Mouse (Mus musculus): ENCODE results near the gene Ssu2.

Ssu2 gene

DNA sequence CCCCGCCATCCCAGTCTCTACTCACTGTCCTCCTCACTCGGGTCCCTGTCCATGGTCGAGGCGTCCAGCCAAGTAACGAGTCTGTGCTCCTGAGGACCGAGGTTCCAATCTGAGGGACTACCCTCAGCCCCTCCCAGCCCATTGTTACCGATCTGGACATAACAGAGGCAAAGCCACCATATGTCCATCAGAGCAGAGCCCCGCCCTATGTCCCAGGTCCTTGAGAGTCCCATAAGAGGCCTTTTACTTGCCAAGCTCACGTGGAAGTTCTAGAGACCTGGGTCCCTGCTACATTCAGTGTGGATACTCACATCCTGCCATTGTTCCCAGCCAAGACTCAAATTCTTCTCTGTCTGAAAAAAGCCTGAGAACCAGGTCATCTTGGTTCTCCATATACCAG lies at the start of gene Ssu2:
Gene Ssu2, minus strand, starts transcription at position 77 of the 400 bp plus-strand sequence.
- DNase-seq (ENCODE audit: low spot score) = no peak

DNA sequence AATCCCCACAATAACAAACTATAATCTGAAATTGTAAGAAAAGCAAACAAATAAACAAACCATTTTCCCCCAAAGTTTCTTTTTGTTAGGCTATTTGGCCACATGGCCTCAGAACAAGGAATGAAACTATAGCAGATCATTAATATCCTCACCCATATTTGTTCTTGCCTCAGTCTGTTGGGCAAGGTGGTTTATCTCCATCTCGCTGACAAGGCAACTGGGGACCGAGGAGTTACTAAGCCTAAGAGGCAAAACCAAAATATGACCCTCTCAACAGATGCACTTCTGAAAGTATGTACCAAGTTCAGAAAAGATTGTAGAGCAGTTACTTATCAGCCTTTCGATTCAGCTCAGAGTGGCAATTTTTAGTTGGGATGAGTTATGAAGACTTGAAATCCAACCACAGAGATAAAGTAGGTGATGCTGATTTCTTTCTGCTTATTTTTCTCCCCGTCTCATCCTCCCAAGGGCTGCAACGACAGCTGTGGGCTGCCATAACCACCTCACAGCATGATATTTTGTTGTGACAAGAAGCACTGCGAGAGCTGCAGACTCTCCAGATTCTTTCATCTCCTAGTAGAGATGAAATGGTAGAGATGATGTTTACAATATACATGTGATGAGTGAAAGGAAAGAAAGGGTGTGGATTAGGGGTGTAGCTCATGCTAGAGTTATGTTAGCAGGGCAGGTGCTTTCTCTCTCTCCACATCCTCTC lies 38.4 kb upstream of the Ssu2 start:
- no peak for DNase-seq (ENCODE audit: low spot score)

DNA sequence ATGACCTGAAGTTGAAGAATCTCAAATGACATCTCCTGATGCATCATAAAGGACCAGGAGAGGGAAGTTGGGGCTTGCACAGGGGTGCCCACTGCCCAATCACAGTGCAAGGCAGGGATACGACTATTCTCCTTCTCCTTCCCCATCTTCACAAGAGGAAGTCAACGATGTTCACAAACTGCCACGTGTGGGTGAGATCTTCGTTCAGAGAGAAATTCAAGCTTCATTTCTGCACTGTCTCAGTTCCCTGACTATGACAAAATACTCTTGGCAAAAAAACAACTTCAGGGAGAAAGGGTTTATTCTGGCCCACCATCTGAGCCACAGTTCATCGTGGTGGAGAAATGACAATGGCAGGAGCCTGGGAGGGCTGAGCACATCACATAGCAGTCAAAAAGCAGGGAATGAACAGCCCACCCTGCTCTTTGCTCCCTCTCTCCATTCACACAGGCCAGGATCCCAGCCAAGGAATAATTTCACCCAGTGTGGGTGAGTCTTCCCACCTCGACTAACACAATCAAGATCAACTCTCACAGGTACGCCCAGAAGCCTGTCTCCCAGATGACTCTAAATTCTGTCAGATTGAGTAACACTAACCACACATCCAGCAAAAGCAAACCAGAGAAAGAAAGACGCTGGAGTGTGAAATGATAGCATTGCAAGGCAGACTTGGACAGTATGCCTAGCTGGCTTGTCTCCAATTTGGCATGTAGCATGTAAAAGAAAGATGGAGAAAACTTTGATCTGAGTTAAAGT lies 36.1 kb upstream of the Ssu2 start:
- no peak for DNase-seq (ENCODE audit: low spot score)

DNA sequence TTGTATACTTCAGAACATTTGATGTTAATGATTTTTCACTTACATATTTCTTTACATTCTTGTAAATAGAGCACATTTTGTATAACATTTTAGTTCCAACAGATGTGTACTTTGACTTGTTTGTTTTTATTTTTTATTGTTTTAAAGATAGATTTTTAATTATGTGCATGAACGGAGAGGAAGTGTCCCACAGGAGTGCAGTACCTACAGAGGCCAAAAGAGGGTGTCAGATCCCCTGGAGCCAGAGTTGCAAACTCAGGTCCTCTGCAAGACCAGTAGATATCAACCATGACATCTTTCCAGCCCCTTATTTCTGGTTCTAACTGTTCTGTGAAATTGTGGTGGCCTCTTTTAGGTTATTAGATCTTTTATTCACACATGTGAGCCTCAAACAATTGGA lies 33.1 kb upstream of the Ssu2 start:
- no peak for DNase-seq (ENCODE audit: low spot score)

DNA sequence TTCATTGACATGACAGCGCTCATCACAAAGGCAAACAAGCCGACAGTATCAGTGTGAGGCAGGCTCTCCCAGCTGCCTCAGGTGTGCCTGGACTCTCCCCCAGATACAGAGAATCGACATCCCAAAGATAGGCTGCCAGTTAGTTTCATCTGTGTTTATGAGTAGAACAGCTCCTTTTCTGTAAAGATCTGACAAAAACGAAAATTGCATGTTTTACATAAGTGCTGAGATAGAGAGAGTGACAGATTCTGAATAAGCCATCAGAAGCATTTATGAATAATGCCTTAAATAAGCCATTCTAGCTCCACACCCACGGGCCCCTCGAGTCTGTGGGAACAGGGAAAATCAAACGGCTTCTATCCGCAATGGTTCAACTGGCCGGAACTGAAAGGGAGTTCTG lies 31.5 kb upstream of the Ssu2 start:
- no peak for DNase-seq (ENCODE audit: low spot score)

DNA sequence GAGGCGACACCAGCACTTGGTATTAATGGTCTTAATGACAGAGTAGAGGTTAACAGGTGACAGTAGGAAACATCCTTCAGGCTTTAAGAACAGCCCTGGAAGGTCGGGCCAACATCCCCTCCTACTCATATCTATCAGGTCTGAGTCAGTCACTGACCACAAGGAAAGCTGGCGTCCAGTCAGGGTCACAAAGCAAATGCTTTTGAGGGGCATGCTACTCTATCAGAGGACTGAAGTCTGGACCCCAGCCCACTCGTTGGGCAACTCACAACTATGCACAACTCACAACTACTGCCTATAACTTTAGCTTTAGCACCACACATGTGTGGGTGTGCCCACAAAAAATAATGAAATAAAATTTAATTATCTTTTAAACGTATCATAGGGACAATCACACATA lies 16.3 kb upstream of the Ssu2 start:
- DNase-seq (ENCODE audit: low spot score) = no peak

DNA sequence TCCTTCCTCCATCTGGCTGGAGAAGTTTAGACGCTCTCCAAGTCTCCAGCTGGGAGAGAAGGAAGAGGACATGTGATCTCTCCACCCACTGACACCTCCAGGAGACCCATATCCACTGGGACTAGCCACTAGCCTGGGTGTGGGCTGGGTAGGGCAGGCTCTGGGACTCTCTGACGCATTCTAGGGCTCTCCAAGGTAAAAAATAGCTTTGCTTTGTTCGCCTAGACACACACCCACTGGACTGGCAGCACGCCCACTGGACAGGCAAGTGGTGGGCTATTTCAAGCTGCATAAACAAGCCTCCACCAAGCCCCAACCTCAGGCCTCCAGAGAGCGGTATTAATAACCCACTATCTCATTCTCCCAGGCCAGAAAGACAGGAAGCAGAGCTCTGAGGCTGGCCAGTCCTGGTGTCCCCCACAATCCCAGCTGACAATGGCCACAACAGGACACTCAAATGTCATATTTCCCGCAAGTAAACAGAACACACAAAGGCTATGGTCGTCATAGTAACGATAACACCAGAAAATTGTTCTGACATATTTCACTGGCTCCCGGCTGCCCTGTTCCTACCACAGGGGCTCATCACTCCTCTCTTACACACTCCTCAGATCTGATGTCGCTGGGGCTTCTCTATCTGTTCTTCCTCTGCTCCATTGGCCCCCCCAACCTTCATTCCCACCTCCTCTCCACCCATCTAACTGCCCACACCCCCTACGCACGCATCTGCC lies 14.3 kb upstream of the Ssu2 start:
- no peak for DNase-seq (ENCODE audit: low spot score)

DNA sequence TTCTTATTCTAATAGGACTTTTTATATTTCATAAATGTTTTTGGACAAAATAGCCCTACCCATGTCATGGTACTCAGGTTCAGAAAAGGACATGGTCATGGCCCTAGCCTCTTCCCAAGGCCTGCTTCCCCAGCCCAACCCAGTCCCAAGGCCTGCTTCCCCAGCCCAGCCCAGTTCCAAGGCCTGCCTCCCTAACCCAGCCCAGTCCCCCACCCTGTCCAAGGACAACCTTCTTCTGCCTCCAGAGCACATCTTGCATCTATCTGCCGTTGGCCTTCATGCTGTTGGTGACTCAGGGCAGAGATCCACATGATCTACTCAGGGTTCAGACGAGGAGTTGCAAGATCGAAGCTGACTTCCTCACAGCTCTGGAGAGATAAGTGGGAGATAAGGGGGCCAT lies 9.5 kb upstream of the Ssu2 start:
- DNase-seq (ENCODE audit: low spot score) = no peak

DNA sequence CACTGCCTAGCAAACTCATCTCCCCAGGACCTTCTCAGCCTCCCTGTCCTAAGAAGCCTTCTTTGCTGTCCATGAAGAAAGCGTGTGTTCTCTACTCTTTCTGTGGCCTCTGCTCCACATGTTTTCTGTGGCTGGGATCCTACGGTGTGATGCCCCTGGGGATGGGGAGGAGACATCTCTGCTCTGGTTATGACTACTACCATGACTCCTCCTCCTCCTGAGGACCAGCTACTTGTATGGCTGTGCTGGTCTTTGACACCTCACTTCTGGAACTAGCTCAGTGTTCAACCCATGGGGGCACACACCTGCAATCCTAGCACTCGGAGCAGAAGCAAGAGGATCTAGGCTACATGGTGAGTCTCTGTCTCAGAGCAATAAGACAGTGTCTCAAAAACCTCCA lies 8.5 kb upstream of the Ssu2 start:
- DNase-seq (ENCODE audit: low spot score) = no peak

DNA sequence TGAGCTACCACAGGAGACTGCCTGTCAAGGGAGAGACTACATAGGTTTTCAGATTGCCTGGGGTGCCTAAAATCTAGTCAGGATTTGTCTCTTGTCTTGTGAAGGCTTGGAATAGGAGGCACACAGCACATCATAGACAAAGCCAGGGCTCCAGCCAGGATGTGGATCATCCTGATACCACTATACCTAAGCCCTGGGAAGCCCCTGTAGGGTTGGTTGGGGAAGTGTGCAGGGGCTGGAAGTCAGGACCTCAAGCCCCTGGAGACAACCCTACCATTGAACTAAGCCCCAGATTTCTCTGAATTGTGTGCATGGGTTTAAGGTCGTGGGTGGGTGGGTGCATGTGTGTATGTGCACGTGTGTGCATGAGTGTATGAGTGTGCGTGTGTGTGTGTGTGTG lies 562 bp upstream of the Ssu2 start:
- DNase-seq (ENCODE audit: low spot score) = no peak

DNA sequence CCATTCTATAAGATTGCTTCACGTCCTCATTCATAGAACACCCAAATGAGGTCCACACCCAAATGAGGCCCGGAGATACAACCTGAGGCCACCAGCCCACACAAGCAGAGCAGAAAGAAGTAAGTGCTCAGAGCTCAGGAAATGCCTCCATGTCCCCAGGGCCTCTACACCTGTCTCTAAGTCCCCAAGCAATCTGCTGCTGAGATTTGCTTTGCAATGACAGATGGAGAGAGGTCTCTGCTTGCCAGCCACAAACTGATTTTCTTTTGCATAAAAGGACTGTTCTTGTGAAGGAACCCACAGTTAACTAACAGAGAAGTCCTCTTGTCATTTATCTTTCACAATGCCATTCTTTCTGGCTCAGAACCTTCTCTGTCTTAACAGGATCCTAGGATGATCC lies 1.6 kb downstream of the Ssu2 start:
- DNase-seq (ENCODE audit: low spot score) = no peak

DNA sequence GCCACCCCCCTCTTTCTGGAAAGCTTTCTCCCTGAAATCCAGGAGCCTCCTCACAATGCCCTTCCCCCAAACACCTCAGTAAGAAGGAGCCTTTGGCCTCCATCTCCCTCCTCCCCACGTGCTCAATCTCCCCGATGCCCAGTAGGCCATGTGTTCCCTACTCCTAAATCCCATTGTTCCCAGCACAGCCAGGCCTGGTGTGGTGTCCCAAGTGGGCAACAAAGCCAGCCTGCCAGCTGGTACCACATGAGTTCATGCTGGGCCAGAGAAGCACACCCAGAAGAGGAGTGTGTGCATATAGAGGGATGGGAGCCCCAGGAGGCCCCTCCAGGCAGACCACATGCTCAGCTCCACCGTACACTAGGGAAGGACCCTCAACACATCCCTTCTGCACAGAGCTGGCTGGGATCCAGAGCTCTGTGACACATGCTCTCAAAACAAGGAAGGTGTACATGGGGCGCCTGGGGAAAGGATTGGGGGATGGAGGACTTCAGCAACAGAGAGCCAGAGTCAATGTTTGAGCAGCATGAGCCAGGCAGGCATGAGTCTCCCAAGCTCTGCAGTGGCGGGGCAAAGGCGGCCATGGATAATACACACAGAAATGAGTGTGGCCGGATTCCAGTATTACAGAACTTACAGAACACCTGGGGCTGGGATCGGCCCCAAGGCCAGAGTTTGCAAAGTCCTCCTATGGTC lies 4.7 kb downstream of the Ssu2 start:
- no peak for DNase-seq (ENCODE audit: low spot score)

DNA sequence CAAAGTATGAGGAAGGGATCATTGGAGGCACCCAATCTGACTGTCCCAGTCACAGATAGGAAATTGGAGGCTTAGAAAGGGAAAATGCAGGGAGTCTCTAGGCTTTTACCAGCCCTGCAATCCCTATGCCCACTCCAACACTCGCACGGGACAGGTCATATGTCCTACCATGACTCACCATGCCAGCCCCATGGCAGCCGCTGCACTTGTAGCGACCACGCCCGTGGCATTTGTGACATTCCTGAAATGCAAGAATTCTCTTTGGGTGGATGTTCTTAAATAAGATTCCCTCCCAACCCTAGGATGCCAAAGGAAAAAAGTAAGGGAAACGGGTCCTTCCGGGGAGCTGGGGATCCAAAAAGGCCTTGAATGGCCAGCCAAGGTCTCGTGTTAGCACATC lies 8.8 kb downstream of the Ssu2 start:
- no peak for DNase-seq (ENCODE audit: low spot score)

DNA sequence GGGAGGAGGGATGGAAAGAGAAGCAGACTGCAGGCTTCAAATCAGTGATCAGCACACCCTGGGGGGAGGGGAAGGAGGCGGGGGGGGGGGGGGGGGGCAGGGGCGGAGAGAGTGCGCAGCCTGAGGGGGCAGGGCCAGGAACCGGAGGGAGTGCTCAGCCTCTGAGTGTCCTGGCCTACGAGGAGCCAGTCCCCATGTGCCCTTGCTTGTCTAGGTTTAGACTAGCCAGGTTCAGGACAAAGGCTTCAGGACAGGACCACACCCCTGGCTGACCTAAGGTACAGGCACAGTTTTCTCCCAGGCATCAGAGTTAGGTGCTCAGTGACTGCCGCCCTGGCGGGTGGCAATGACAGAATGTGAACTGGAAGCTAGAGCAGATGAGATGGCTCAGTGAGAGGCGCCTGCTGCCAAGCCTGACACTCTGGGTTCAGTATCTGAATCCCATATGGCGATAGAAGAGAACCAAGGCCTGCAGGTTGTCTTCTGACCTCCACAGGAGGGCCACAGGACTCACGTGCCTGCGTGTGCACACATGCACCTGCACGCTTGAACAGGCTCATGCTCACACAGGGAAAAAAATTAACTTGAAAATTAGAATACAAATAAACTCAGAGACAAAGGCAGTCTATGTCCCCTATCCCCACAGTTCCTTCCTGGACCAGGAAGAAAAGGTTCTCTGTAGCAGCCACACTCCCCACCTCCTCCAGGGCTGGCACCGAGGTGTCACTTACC lies 12.0 kb downstream of the Ssu2 start:
- no peak for DNase-seq (ENCODE audit: low spot score)

DNA sequence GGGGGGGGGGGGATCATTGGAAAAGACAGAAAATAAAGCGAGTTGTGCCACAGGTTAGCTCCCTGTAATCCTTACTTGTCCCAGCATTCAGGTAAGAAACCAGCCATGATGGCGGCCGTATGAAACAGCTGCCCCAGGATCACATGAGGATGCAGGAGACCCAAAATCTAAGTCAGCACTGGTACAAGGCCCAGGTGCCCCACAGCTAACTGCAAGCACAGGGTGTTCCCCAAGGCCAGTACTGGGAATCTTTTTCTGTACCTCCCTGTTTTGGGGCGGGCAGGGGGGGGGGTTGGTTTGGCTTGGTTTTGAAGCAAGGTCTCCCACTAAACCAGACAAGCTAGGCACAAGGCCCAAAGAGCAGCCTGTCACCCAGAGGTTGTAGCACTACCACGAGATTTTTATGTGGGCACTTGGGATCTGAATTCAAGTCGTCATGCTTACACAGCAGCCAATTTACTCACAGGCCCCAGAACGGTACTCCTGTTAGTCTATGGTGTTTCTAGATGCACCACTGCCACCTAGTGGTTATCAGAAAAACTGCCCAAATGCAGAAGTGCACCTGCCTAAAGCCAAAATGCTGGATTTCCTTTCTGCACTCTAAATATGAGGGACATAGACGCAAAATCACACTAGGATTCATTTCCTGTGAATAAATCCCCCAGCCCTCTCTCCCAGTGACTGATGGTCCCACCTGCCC lies 13.8 kb downstream of the Ssu2 start:
- no peak for DNase-seq (ENCODE audit: low spot score)

DNA sequence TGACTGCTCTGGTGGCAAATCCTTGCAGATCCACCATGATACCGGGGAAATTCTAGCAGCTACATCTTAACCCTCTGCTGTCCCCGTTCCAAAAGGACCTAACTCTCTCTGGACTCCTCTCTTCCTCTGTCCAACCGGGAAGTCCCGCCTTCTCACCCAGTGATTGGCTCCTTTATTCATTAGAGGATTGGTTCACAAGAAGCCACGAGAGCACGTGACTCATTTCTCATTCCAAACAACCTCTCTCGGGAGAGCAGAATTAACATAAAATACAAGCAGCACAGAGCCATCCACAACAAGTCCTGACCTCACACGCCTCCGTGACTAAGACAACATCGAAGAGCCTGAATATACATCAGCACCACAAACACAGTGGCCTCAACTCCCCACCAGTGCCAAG lies 22.5 kb downstream of the Ssu2 start:
- no peak for DNase-seq (ENCODE audit: low spot score)

DNA sequence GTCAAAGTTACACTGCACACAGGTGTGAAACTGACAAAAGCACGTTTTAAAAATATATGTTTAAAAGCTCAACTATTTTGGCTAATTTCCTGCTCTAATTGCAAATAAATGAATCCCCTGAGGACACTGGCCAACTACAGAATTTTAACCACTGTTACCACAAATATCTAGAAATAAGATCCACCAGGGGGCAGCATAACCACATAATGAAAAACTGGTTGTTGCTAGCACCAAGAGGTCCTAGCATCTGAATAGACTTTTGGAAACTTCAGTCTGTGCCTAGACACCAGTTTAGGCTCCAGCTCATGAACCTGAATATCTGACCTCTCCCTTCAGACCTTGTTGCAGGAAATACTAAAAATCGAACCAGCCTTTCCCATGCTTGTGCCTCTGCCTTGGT lies 23.2 kb downstream of the Ssu2 start:
- DNase-seq (ENCODE audit: low spot score) = no peak

DNA sequence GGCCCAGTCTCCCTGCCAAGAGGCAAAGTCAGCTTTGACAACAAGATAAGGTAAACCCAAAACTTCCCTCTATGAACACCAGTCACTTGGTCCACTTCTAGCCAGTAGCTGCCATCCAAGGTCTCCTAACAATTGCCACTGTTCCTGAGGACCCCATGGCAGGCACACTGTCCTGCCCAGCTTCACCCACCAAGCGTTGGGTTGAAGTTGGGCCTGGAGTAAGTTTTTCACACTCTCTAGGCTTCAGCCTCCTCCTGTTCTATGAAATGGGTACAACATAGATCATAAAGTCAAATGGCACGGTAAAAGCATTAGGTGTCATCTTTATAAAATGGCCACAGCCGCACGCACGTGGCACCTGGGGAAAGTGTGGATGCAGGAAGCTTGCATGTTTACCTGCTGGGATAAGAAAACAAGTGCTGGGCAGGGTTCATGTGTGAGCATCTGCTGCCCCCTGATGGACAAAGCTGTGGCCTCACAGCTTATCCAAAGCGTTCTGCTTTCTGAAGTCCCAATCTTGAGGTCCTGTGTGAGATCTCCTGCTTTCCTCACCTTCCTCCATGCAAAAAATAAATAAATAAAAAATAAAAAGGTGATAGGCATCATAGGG lies 25.4 kb downstream of the Ssu2 start:
- DNase-seq (ENCODE audit: low spot score) = no peak

DNA sequence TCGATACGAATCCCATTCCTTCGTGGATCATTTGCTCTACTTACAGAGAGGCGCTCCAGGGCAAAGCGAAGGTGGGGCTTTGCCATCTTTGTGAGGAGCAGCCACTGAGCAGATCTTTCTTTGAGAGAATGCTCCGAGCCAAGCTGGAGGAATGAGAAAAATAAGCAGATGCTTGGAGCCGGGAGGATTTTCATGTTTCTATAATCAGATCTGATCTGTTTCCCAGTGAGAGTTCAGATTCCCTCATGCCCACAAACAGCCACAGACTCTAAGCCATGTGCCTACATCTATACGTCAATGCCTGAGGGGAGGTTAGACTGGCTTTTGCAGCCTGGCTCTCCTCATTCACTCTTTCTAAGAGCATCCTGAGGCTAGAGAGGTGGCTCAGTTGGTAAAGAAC lies 27.1 kb downstream of the Ssu2 start:
- no peak for DNase-seq (ENCODE audit: low spot score)

DNA sequence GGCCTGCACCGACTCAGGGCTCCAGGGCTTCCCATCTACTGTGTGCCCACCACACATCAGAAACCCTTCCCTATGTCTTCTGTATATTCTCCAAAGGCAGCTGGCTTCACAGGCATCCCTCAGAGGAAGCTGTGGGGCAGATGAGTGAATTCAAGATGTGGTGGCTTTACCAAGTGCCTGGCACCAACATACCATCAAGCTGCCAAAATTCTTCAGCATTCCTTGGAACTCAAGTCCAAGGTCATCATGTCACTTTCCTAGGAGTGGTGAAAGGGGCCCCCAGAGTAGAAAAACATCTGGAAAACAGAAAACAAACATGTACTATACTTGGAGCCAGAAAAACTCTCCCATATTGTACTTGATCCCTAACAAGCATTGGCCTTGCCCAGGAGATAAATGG lies 28.5 kb downstream of the Ssu2 start:
- DNase-seq (ENCODE audit: low spot score) = no peak

DNA sequence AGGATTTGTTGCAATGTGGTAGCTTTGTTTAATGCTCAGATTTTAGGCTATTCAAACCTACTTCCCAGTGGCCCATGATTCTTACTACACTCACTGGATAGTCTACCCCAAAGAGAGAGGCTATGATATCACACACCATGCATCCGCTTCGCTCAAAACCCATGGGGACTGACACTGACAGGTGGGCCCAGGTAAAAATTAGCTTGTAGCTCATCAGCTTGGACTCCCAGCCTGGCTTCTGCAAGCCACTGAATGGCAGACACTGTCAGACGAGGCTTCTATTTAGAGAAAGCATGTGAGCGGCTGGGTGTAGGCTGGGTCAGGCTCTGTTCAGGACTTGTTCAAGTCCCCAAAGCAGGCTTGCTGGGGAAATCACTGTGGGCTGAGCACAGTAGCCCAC lies 37.4 kb downstream of the Ssu2 start:
- no peak for DNase-seq (ENCODE audit: low spot score)
